Mouse (Mus musculus) intestine, embryonic 16.5 days (tissue): ENCODE measurements around the gene Otud7b. TPM values are rescaled to one million over a fixed set of nuclear protein-coding genes. Genes with fewer than 3 reads are reported as not detected.

ENCODE experiments used
- ATAC-seq: fragments of 200-750 bp; cut with Nextera tagmentation; 2 replicates; pipeline ENCODE4 v1.8.0; 2017; ENCODE audit warnings: moderate TSS enrichment, moderate library complexity
- H3K27ac ChIP-seq: fragments of 300-500 bp; sonication (generic); 2 replicates; pipeline ENCODE4 v1.5.1; 2014; ENCODE audit warnings: mild to moderate bottlenecking, low read length
- H3K27me3 ChIP-seq: fragments of 300-500 bp; sonication (generic); replicated peaks from 2 replicates; pipeline ENCODE4 v1.6.1; 2014; ENCODE audit warnings: low read length, control low read depth, mixed read lengths; ENCODE audit not compliant: control insufficient read depth, insufficient read depth
- H3K36me3 ChIP-seq: fragments of 300-500 bp; sonication (generic); 2 replicates; pipeline ENCODE4 v1.6.1; 2014; ENCODE audit warnings: low read length, control low read depth; ENCODE audit not compliant: control insufficient read depth, insufficient read depth
- H3K4me1 ChIP-seq: fragments of 300-500 bp; sonication (generic); 2 replicates; pipeline ENCODE4 v1.6.1; 2014; ENCODE audit warnings: low read length, control low read depth, mixed read lengths; ENCODE audit not compliant: control insufficient read depth, insufficient read depth
- H3K4me2 ChIP-seq: fragments of 300-500 bp; sonication (generic); 2 replicates; pipeline ENCODE4 v1.6.1; 2014; ENCODE audit warnings: low read depth, low read length, control low read depth
- H3K4me3 ChIP-seq: fragments of 300-500 bp; sonication (generic); 2 replicates; pipeline ENCODE4 v1.5.1; 2014; ENCODE audit warnings: mild to moderate bottlenecking, low read length
- H3K9ac ChIP-seq: fragments of 300-500 bp; sonication (generic); 2 replicates; pipeline ENCODE4 v1.6.1; 2014; ENCODE audit warnings: low read depth, low read length
- H3K9me3 ChIP-seq: fragments of 300-500 bp; sonication (generic); 2 replicates; pipeline ENCODE4 v1.6.1; 2016; ENCODE audit warnings: low read length, control low read depth; ENCODE audit not compliant: control insufficient read depth
- WGBS: fragments of 180-500 bp; shearing (Covaris S2); extraction: QIAGEN DNeasy Blood & Tissue Kit; methylation state at CpG from one replicate; pipeline ENCODE4 v1.1.7; 2014; 5-methylcytosine and 5-hydroxymethylcytosine counted together
- polyA plus RNA-seq: library from polyadenylated mRNA; unstranded; fragments of >200 nt; fragmentation: Nextera tagmentation; extraction: Ambion mirVana; gene quantifications from 2 replicates; pipeline ENCODE4 v1.2.1, GENCODE M21; 2015

Gene Otud7b
- polyA plus RNA-seq, 1 experiment from 2014 or later, result 15.5 TPM

GRCm38 (mm10) chr3:96065754-96066375 lies 38.5 kb upstream of the Otud7b start:
- no peak overlapping the region for H3K27ac ChIP-seq
- H3K27me3 ChIP-seq, result no peaks in the 10 kb centered on the region
- WGBS, result 32% methylated on average over 20 of the region's 20 CpGs
- no peak overlapping the region for H3K9ac ChIP-seq
- 0 out of 2 replicates have a peak, but pooled peaks have one; percentile 50 for ATAC-seq
- 0 out of 2 replicates have a peak overlapping the region, but pooled peaks have one; percentile 5 for H3K4me3 ChIP-seq
- no peaks in the 10 kb centered on the region for H3K36me3 ChIP-seq
- no peak overlapping the region for H3K4me2 ChIP-seq
- no peaks in the 10 kb centered on the region for H3K9me3 ChIP-seq
- no peaks in the 10 kb centered on the region for H3K4me1 ChIP-seq

DNA sequence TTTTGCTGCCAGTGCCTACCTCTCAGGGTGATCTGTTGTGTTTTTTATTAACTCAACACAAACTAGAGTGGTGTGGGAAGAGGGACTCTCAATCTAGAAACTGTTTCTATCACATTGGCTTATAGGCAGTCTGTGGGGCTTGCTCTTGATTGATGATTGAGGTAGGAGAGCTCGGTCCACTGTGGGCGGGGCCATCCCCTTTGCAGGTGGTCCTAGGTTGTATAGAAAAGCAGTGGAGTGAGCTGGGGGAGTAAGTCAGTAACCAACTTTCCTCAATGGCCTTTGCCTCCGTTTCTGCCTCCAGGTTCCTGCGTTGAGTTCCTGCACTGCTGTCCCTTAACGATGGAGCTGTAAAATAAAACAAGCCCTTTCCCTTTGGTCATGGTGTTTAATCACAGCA lies 37.6 kb upstream of the Otud7b start:
- H3K4me1 ChIP-seq, result no peaks in the 10 kb centered on the region
- H3K27ac ChIP-seq, result no peak overlapping the region
- H3K4me2 ChIP-seq, result no peak overlapping the region
- no peaks in the 10 kb centered on the region for H3K27me3 ChIP-seq
- 82% methylated on average over 5 of the region's 5 CpGs for WGBS
- no peak overlapping the region for H3K9ac ChIP-seq
- no peaks in the 10 kb centered on the region for H3K36me3 ChIP-seq
- no peak for ATAC-seq
- no peak overlapping the region for H3K4me3 ChIP-seq
- H3K9me3 ChIP-seq, result no peaks in the 10 kb centered on the region

- H3K27me3 ChIP-seq, result no peaks in the 10 kb centered on the region
- H3K9ac ChIP-seq, result no peak overlapping the region
- whole genome bisulfite sequencing, result 93% methylated on average over 6 of the region's 6 CpGs
- H3K4me3 ChIP-seq, result no peak overlapping the region
- H3K9me3 ChIP-seq, result no peaks in the 10 kb centered on the region
- H3K27ac ChIP-seq, result no peak overlapping the region
- no peaks in the 10 kb centered on the region for H3K4me1 ChIP-seq
- no peaks in the 10 kb centered on the region for H3K36me3 ChIP-seq
- ATAC-seq, result no peak
- H3K4me2 ChIP-seq, result no peak overlapping the region
Observed at GRCm38 (mm10) chr3:96069046-96069445, 35.3 kb upstream of the Otud7b start.

- no peak overlapping the region for H3K4me2 ChIP-seq
- H3K4me3 ChIP-seq, result no peak overlapping the region
- no peaks in the 10 kb centered on the region for H3K4me1 ChIP-seq
- H3K9ac ChIP-seq, result no peak overlapping the region
- H3K27me3 ChIP-seq, result no peaks in the 10 kb centered on the region
- 46% methylated on average over 1 of the region's 1 CpGs for WGBS
- no peak for ATAC-seq
- H3K9me3 ChIP-seq, result no peaks in the 10 kb centered on the region
- H3K27ac ChIP-seq, result no peak overlapping the region
- no peaks in the 10 kb centered on the region for H3K36me3 ChIP-seq
Observed at GRCm38 (mm10) chr3:96069542-96069941, 34.8 kb upstream of the Otud7b start.

GRCm38 (mm10) chr3:96070241-96070640 lies 34.1 kb upstream of the Otud7b start:
- no peaks in the 10 kb centered on the region for H3K9me3 ChIP-seq
- no peaks in the 10 kb centered on the region for H3K36me3 ChIP-seq
- H3K4me3 ChIP-seq, result no peak overlapping the region
- WGBS, result 75% methylated on average over 4 of the region's 4 CpGs
- H3K4me2 ChIP-seq, result no peak overlapping the region
- H3K4me1 ChIP-seq, result no peaks in the 10 kb centered on the region
- H3K9ac ChIP-seq, result no peak overlapping the region
- H3K27me3 ChIP-seq, result no peaks in the 10 kb centered on the region
- no peak for ATAC-seq
- H3K27ac ChIP-seq, result no peak overlapping the region

DNA sequence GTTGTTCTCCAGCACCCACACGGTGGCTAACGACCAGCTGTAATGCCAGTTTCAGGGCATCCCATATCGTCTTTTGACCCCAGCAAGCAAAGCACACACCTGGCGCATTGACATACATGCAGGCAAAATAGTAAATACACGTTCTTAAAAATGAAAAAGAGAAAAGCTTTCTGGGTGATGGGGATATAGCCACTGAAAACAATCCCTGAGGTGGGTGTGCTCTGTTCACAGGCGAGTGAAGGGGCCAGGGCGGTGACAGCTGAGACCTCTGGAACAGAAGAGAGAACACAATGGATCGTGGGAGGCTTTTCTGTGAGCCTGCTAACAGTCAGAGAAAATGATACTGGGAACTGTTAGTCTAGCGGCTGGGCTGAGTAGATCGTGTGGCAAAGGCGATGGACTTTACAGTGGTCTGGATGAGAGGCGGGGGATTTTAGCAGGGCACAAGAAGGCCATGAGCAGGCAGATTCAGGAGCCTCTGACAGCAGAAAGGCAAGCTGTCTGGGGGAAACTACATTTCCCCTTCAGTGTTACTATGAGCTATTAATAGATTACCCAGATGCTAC lies 31.3 kb upstream of the Otud7b start:
- no peaks in the 10 kb centered on the region for H3K36me3 ChIP-seq
- WGBS, result 75% methylated on average over 12 of the region's 12 CpGs
- H3K9me3 ChIP-seq, result no peaks in the 10 kb centered on the region
- H3K4me2 ChIP-seq, result no peak overlapping the region
- H3K4me1 ChIP-seq, result no peaks in the 10 kb centered on the region
- no peak overlapping the region for H3K4me3 ChIP-seq
- no peaks in the 10 kb centered on the region for H3K27me3 ChIP-seq
- no peak overlapping the region for H3K27ac ChIP-seq
- ATAC-seq, result no peak
- H3K9ac ChIP-seq, result no peak overlapping the region

- no peak overlapping the region for H3K27ac ChIP-seq
- no peaks in the 10 kb centered on the region for H3K27me3 ChIP-seq
- no peak for ATAC-seq
- no peaks in the 10 kb centered on the region for H3K36me3 ChIP-seq
- no peaks in the 10 kb centered on the region for H3K4me1 ChIP-seq
- WGBS, result 79% methylated on average over 6 of the region's 6 CpGs
- no peak overlapping the region for H3K9ac ChIP-seq
- no peak overlapping the region for H3K4me2 ChIP-seq
- H3K9me3 ChIP-seq, result no peaks in the 10 kb centered on the region
- H3K4me3 ChIP-seq, result no peak overlapping the region
Observed at GRCm38 (mm10) chr3:96078066-96078465, 26.3 kb upstream of the Otud7b start.

DNA sequence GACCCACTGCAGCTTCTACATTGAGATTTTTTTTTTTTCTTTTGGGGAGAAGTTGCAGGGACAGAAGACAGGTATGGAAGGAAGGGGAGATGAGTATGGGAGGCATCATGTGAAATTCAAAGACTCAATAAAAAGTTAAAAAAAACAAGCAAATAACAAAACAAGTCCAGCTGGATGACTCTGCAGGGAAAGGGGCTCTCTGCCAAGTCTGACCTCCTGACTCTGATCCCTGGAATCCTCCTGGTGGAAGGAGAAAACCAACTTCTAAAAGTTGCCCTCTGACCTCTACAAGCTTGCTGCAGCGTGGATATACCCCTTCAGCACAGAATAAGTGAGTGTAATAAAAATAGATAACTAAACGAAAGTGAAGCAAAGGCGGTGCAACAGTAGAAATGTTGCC lies 25.6 kb upstream of the Otud7b start:
- Histone ChIP-seq H3K9ac (no peak overlapping the region), H3K27ac (no peak overlapping the region), H3K27me3 (no peaks in the 10 kb centered on the region), H3K4me2 (no peak overlapping the region), H3K36me3 (no peaks in the 10 kb centered on the region), H3K4me3 (no peak overlapping the region), H3K4me1 (no peaks in the 10 kb centered on the region), H3K9me3 (no peaks in the 10 kb centered on the region)
- ATAC-seq, result no peak
- 37% methylated on average over 3 of the region's 3 CpGs for WGBS

DNA sequence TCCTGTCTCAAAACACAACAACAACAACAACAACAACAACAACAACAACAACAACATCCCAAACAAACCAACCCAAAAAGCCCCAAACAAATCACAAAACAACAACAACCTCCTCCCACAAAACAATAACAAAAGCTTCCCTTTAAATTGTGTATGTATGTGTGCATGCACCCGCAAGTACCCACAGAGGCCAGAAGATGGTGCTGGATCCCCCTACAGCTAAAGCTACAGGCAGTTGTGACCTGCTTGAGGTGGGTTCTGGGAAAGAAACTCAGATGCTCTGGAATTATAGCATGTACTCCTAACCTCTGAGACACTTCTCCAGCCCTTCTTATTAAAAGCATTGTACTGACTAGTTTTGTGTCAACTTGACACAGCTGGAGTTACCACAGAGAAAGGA lies 23.3 kb upstream of the Otud7b start:
- Histone ChIP-seq H3K9ac (no peak overlapping the region), H3K27me3 (no peaks in the 10 kb centered on the region), H3K9me3 (no peaks in the 10 kb centered on the region), H3K36me3 (no peaks in the 10 kb centered on the region), H3K27ac (no peak overlapping the region), H3K4me1 (no peaks in the 10 kb centered on the region), H3K4me2 (no peak overlapping the region), H3K4me3 (no peak overlapping the region)
- ATAC-seq, result no peak
- WGBS, result 69% methylated on average over 1 of the region's 1 CpGs

GRCm38 (mm10) chr3:96081650-96082049 lies 22.7 kb upstream of the Otud7b start:
- Histone ChIP-seq H3K4me3 (no peak overlapping the region), H3K4me1 (no peaks in the 10 kb centered on the region), H3K27ac (no peak overlapping the region), H3K9ac (no peak overlapping the region), H3K36me3 (no peaks in the 10 kb centered on the region), H3K9me3 (no peaks in the 10 kb centered on the region), H3K27me3 (no peaks in the 10 kb centered on the region), H3K4me2 (no peak overlapping the region)
- WGBS, result 78% methylated on average over 4 of the region's 4 CpGs
- ATAC-seq, result no peak
